Mouse (Mus musculus): ENCODE measurements around the gene Idh1. TPM values are rescaled to one million over a fixed set of nuclear protein-coding genes. Genes with fewer than 3 reads are reported as not detected.

Gene Idh1
- polyA plus RNA-seq, 1 experiment from 2014 or later = 117 TPM

GRCm38 (mm10) chr1:65176171-65176570, 10.1 kb downstream of the Idh1 start:
- Histone ChIP-seq H3K27ac (no peak overlapping the region), H3K9ac (no peak overlapping the region), H3K4me1 (peaks cover 10% of the 10 kb centered on the region; the same call in 1 of the 2 replicates), H3K4me2 (no peak overlapping the region), H3K36me3 (peaks cover 26% of the 10 kb centered on the region), H3K27me3 (no peaks in the 10 kb centered on the region), H3K4me3 (no peak overlapping the region), H3K9me3 (no peaks in the 10 kb centered on the region)
- WGBS = 73% methylated on average over 4 of the region's 4 CpGs
- no peak for ATAC-seq (ENCODE audit: insufficient number of reproducible peaks, low FRiP score, low TSS enrichment, low read depth)

GRCm38 (mm10) chr1:65173716-65174115, 12.6 kb downstream of the Idh1 start:
- no peak for ATAC-seq (ENCODE audit: insufficient number of reproducible peaks, low FRiP score, low TSS enrichment, low read depth)
- H3K36me3 ChIP-seq = peaks cover 46% of the 10 kb centered on the region

GRCm38 (mm10) chr1:65171579-65171978, 14.7 kb downstream of the Idh1 start:
- Histone ChIP-seq H3K9ac (no peak overlapping the region), H3K27me3 (no peaks in the 10 kb centered on the region), H3K4me1 (peaks cover 4% of the 10 kb centered on the region; the same call in 1 of the 2 replicates), H3K27ac (no peak overlapping the region), H3K9me3 (no peaks in the 10 kb centered on the region), H3K4me2 (no peak overlapping the region), H3K36me3 (peaks cover 65% of the 10 kb centered on the region), H3K4me3 (no peak overlapping the region)
- WGBS = 86% methylated on average over 4 of the region's 4 CpGs
- ATAC-seq (ENCODE audit: insufficient number of reproducible peaks, low FRiP score, low TSS enrichment, low read depth) = no peak

More at GRCm38 (mm10) chr1:65173716-65174115, 12.6 kb downstream of the Idh1 start:
- Histone ChIP-seq H3K27me3 (no peaks in the 10 kb centered on the region), H3K9me3 (no peaks in the 10 kb centered on the region), H3K27ac (no peak overlapping the region), H3K4me3 (no peak overlapping the region), H3K4me2 (no peak overlapping the region), H3K9ac (no peak overlapping the region), H3K4me1 (peaks cover 10% of the 10 kb centered on the region; the same call in 1 of the 2 replicates)
- WGBS = 97% methylated on average over 2 of the region's 2 CpGs

- Histone ChIP-seq H3K9ac (no peak overlapping the region), H3K36me3 (peaks cover 77% of the 10 kb centered on the region), H3K4me1 (no peaks in the 10 kb centered on the region), H3K4me3 (no peak overlapping the region), H3K4me2 (no peak overlapping the region), H3K27ac (no peak overlapping the region), H3K9me3 (no peaks in the 10 kb centered on the region), H3K27me3 (no peaks in the 10 kb centered on the region)
- no peak for ATAC-seq (ENCODE audit: insufficient number of reproducible peaks, low FRiP score, low TSS enrichment, low read depth)
- WGBS = 91% methylated on average over 5 of the region's 5 CpGs
Observed at GRCm38 (mm10) chr1:65169947-65170346, 16.4 kb downstream of the Idh1 start.

GRCm38 (mm10) chr1:65169536-65169935, 16.8 kb downstream of the Idh1 start:
- Histone ChIP-seq H3K36me3 (peaks cover 79% of the 10 kb centered on the region), H3K4me2 (no peak overlapping the region), H3K9me3 (no peaks in the 10 kb centered on the region), H3K4me1 (no peaks in the 10 kb centered on the region), H3K4me3 (no peak overlapping the region), H3K9ac (no peak overlapping the region), H3K27ac (no peak overlapping the region), H3K27me3 (no peaks in the 10 kb centered on the region)
- no peak for ATAC-seq (ENCODE audit: insufficient number of reproducible peaks, low FRiP score, low TSS enrichment, low read depth)
- 94% methylated on average over 7 of the region's 7 CpGs for WGBS

GRCm38 (mm10) chr1:65167496-65167895, 18.8 kb downstream of the Idh1 start:
- Histone ChIP-seq H3K4me2 (no peak overlapping the region), H3K4me3 (no peak overlapping the region), H3K27me3 (no peaks in the 10 kb centered on the region), H3K4me1 (no peaks in the 10 kb centered on the region), H3K27ac (no peak overlapping the region), H3K9ac (no peak overlapping the region), H3K9me3 (no peaks in the 10 kb centered on the region), H3K36me3 (peaks cover 83% of the 10 kb centered on the region)
- WGBS = 54% methylated on average over 1 of the region's 1 CpGs
- ATAC-seq (ENCODE audit: insufficient number of reproducible peaks, low FRiP score, low TSS enrichment, low read depth) = no peak

GRCm38 (mm10) chr1:65162210-65162609, 24.1 kb downstream of the Idh1 start:
- no peak overlapping the region for H3K4me3 ChIP-seq
- H3K36me3 ChIP-seq = peaks cover 78% of the 10 kb centered on the region
- H3K9ac ChIP-seq = no peak overlapping the region
- WGBS = 100% methylated on average over 1 of the region's 1 CpGs
- no peaks in the 10 kb centered on the region for H3K9me3 ChIP-seq
- H3K27me3 ChIP-seq = no peaks in the 10 kb centered on the region
- no peak for ATAC-seq (ENCODE audit: insufficient number of reproducible peaks, low FRiP score, low TSS enrichment, low read depth)
- H3K4me2 ChIP-seq = no peak overlapping the region
- no peak overlapping the region for H3K27ac ChIP-seq
- no peaks in the 10 kb centered on the region for H3K4me1 ChIP-seq

- Histone ChIP-seq H3K27ac (no peak overlapping the region), H3K9me3 (no peaks in the 10 kb centered on the region), H3K4me3 (no peak overlapping the region), H3K9ac (no peak overlapping the region), H3K36me3 (peaks cover 32% of the 10 kb centered on the region), H3K4me2 (no peak overlapping the region), H3K4me1 (no peaks in the 10 kb centered on the region), H3K27me3 (no peaks in the 10 kb centered on the region)
- 93% methylated on average over 5 of the region's 5 CpGs for WGBS
- no peak for ATAC-seq (ENCODE audit: insufficient number of reproducible peaks, low FRiP score, low TSS enrichment, low read depth)
Observed at GRCm38 (mm10) chr1:65156111-65156510, 30.2 kb downstream of the Idh1 start.

- Histone ChIP-seq H3K9ac (no peak overlapping the region), H3K4me2 (no peak overlapping the region), H3K9me3 (no peaks in the 10 kb centered on the region), H3K27me3 (no peaks in the 10 kb centered on the region), H3K4me3 (no peak overlapping the region), H3K27ac (no peak overlapping the region), H3K4me1 (no peaks in the 10 kb centered on the region), H3K36me3 (peaks cover 20% of the 10 kb centered on the region)
- ATAC-seq (ENCODE audit: insufficient number of reproducible peaks, low FRiP score, low TSS enrichment, low read depth) = no peak
Observed at GRCm38 (mm10) chr1:65154814-65155213, 31.5 kb downstream of the Idh1 start.

GRCm38 (mm10) chr1:65147971-65148370, 38.3 kb downstream of the Idh1 start:
- H3K4me2 ChIP-seq = no peak overlapping the region
- H3K4me1 ChIP-seq = no peaks in the 10 kb centered on the region
- H3K9me3 ChIP-seq = no peaks in the 10 kb centered on the region
- H3K27me3 ChIP-seq = no peaks in the 10 kb centered on the region
- H3K36me3 ChIP-seq = no peaks in the 10 kb centered on the region
- 72% methylated on average over 3 of the region's 3 CpGs for WGBS
- H3K9ac ChIP-seq = no peak overlapping the region
- H3K27ac ChIP-seq = no peak overlapping the region
- H3K4me3 ChIP-seq = no peak overlapping the region
- no peak for ATAC-seq (ENCODE audit: insufficient number of reproducible peaks, low FRiP score, low TSS enrichment, low read depth)

- Histone ChIP-seq H3K9ac (no peak overlapping the region), H3K36me3 (no peaks in the 10 kb centered on the region), H3K27ac (no peak overlapping the region), H3K4me2 (no peak overlapping the region), H3K27me3 (no peaks in the 10 kb centered on the region), H3K4me1 (no peaks in the 10 kb centered on the region), H3K4me3 (no peak overlapping the region), H3K9me3 (no peaks in the 10 kb centered on the region)
- WGBS = 93% methylated on average over 5 of the region's 5 CpGs
- no peak for ATAC-seq (ENCODE audit: insufficient number of reproducible peaks, low FRiP score, low TSS enrichment, low read depth)
Observed at GRCm38 (mm10) chr1:65147326-65147725, 39.0 kb downstream of the Idh1 start.

- Histone ChIP-seq H3K9ac (no peak overlapping the region), H3K4me3 (no peak overlapping the region), H3K36me3 (no peaks in the 10 kb centered on the region), H3K27me3 (no peaks in the 10 kb centered on the region), H3K9me3 (no peaks in the 10 kb centered on the region), H3K27ac (no peak overlapping the region), H3K4me2 (no peak overlapping the region), H3K4me1 (no peaks in the 10 kb centered on the region)
- ATAC-seq (ENCODE audit: insufficient number of reproducible peaks, low FRiP score, low TSS enrichment, low read depth) = no peak
- 37% methylated on average over 2 of the region's 2 CpGs for WGBS
Observed at GRCm38 (mm10) chr1:65146601-65147000, 39.7 kb downstream of the Idh1 start.

- Histone ChIP-seq H3K27ac (no peak overlapping the region), H3K9ac (no peak overlapping the region), H3K4me1 (no peaks in the 10 kb centered on the region), H3K9me3 (no peaks in the 10 kb centered on the region), H3K4me2 (no peak overlapping the region), H3K36me3 (no peaks in the 10 kb centered on the region), H3K4me3 (no peak overlapping the region), H3K27me3 (no peaks in the 10 kb centered on the region)
- no peak for ATAC-seq (ENCODE audit: insufficient number of reproducible peaks, low FRiP score, low TSS enrichment, low read depth)
- WGBS = 76% methylated on average over 2 of the region's 2 CpGs
Observed at GRCm38 (mm10) chr1:65144783-65145182, 41.5 kb downstream of the Idh1 start.
